Mouse (Mus musculus) frontal cortex, adult 2 months (tissue): ENCODE measurements at regions not wholly inside any gene's neighbourhood (a gene's known extent, or its start where the extent isn't known, plus 50 kb on each side); places are given as distances from the start of the nearest gene placed in this dataset.
A peak's percentile ranks its signal among the peaks of the same experiment; 100 is the strongest.

Experiments
- DNase-seq, 2 experiments: peaks; one replicate each; pipeline ENCODE4 v3.0.0; 2022; ENCODE audit warnings: low spot score in 1 of 2; ENCODE audit errors: extremely low spot score in 1 of 2

GRCm38 (mm10) chr10:25118674-25119670, 188.7 kb downstream of the Akap7 start:
- no peak for DNase-seq

GRCm38 (mm10) chr10:25114316-25114715, 187.0 kb upstream of the Arg1 start:
- DNase-seq: no peak

GRCm38 (mm10) chr10:25112449-25113171, 185.3 kb upstream of the Arg1 start:
- DNase-seq: no peak

DNA sequence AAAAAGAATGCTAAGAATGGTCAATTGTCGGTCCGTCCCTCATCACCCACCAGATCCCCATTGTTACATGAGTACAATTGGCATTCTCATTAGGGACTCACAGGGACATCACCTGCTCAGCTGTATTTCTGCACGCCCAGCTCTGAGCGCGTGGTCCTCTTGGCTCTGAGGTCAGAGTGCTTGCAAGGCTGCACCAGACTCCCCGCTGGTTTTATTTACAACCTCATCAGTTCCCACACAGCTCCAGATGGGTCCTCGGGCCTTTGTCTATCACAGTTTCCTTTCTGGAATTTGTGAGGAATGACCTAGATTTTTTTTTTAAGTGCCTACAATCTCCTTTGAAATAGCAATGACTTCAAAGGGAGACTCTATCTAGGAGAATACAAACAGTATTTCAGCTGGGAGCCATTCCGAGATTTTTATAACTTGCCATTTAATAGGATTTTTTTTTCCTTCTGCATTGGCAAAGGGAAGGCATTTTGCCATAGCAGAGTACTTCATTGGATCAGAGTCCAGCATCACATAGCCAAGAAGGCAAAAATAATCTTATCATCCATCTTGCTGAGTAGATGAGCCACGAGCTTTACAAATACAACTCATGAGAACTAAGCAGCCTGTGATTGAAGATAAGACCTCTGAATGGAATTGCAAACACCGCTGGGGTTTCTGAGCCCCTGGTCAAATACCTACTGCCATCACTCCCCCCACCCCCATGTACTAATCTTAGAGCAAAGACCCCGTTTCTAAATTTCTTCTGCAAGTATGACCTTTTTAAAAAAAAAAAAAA, 184.5 kb upstream of the Arg1 start:
- peak; percentile 28 to 50 for DNase-seq

GRCm38 (mm10) chr10:25111181-25111580, 183.9 kb upstream of the Arg1 start:
- DNase-seq: no peak

- DNase-seq: no peak
Measured at GRCm38 (mm10) chr10:25098070-25098469, 170.8 kb upstream of the Arg1 start.

- DNase-seq: no peak
Measured at GRCm38 (mm10) chr10:25089705-25090386, 162.6 kb upstream of the Arg1 start.

- no peak for DNase-seq
Measured at GRCm38 (mm10) chr10:25086745-25087144, 159.5 kb upstream of the Arg1 start.

- DNase-seq: no peak
Measured at GRCm38 (mm10) chr10:25082930-25083329, 155.6 kb upstream of the Arg1 start.

- no peak for DNase-seq
Measured at GRCm38 (mm10) chr10:25072617-25073016, 145.3 kb upstream of the Arg1 start.

DNA sequence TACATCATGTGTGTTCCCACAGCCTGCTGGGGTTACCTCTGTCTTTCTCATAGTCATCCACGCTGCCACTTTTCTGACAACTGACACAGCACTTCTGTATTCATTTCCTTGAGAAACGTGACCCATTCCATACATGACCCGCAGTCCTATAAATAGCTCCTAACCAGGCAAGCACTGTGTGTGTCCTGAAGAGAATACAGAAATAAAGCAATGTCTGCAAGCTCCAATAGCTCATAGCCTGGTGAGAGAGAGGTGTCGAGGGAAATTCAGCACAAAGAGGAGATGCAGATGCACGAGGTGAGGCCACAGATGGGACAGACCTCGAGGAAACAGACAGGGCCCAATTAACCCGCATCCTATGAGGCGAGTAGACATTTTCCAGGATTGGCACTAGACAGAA, 141.0 kb upstream of the Arg1 start:
- no peak for DNase-seq

- peak in 1 of 2 experiments; percentile 21 for DNase-seq
Measured at GRCm38 (mm10) chr10:25064701-25065362, 137.5 kb upstream of the Arg1 start.

GRCm38 (mm10) chr10:25061402-25062055, 134.2 kb upstream of the Arg1 start:
- no peak for DNase-seq

GRCm38 (mm10) chr10:25058694-25059093, 131.4 kb upstream of the Arg1 start:
- DNase-seq: no peak

- no peak for DNase-seq
Measured at GRCm38 (mm10) chr10:25051998-25052397, 124.7 kb upstream of the Arg1 start.

DNA sequence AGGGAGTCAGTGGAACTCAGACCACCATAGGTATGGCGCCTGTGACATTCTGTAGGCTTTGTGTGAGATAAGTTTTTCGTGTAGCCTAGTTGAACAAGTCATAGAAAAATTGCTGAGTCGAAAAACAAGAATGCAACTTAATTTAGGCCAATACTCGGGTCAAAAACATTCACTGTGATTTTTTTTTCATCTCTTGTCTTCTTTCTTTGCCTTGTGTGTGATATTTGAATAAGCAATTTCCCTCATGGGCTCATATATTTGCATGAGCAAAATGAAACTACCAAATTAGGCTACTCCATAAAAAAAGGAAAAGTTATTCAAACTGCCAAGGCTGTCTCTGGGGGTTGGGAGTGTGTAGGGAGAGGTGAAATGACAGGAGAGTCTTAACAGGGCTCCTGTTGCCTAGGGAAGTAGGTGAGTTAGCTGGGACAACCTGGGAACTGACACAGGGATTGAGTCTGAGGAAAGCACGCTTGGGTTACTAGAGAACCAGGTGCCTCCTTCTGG, 124.1 kb upstream of the Arg1 start:
- DNase-seq: no peak

DNA sequence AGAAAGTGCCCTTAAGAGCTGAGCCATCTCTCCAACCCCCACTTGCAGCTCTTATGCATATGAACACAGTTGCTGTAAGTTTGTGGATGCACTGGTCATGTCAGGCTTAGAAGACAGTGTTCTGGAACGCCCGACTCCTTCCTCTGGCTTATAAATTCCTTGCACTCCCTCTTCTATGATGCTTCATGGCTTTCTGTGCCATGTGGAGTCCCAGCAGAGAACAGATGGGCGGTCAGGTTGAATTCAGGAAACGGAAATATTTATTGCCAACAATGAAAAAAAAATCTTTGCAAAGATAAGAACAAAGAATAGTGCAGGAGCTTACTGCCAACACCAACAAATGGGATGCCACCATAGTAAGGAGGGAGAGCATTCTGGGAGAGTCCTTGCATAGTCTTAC, 113.9 kb upstream of the Arg1 start:
- DNase-seq: no peak

GRCm38 (mm10) chr10:25039926-25040325, 112.6 kb upstream of the Arg1 start:
- DNase-seq: no peak

GRCm38 (mm10) chr10:25036928-25037327, 109.6 kb upstream of the Arg1 start:
- DNase-seq: no peak
